Mouse (Mus musculus): ENCODE measurements around the gene Rrbp1. TPM values are rescaled to one million over a fixed set of nuclear protein-coding genes. Genes with fewer than 3 reads are reported as not detected.

The Rrbp1 gene
- polyA plus RNA-seq, 1 experiment from 2014 or later = 64.8 TPM

- 92% methylated on average over 8 of the region's 8 CpGs for WGBS (ENCODE audit: insufficient replicate concordance)
- no peaks in the 10 kb centered on the region for H3K9me3 ChIP-seq (replicated peaks; ENCODE audit: control insufficient read depth, low read length)
- no peak overlapping the region for H3K9ac ChIP-seq (ENCODE audit: low read depth, low read length)
- no peak overlapping the region for H3K27ac ChIP-seq (ENCODE audit: low read depth, low read length)
- H3K36me3 ChIP-seq (ENCODE audit: control insufficient read depth, insufficient read depth, low read length) = peaks cover 11% of the 10 kb centered on the region
- no peaks in the 10 kb centered on the region for H3K27me3 ChIP-seq (ENCODE audit: control insufficient read depth, insufficient read depth, low read length)
- H3K4me3 ChIP-seq (ENCODE audit: low read depth, low read length) = no peak overlapping the region
- no peak overlapping the region for H3K4me2 ChIP-seq
- no peak; the same call in 1 of the 2 replicates for ATAC-seq (replicated peaks; ENCODE audit: insufficient number of reproducible peaks, low FRiP score, low TSS enrichment)
- H3K4me1 ChIP-seq (ENCODE audit: control insufficient read depth, insufficient read depth, low read length) = peaks cover 10% of the 10 kb centered on the region
Measured at GRCm38 (mm10) chr2:143978444-143979147, 32.5 kb downstream of the Rrbp1 start.

DNA sequence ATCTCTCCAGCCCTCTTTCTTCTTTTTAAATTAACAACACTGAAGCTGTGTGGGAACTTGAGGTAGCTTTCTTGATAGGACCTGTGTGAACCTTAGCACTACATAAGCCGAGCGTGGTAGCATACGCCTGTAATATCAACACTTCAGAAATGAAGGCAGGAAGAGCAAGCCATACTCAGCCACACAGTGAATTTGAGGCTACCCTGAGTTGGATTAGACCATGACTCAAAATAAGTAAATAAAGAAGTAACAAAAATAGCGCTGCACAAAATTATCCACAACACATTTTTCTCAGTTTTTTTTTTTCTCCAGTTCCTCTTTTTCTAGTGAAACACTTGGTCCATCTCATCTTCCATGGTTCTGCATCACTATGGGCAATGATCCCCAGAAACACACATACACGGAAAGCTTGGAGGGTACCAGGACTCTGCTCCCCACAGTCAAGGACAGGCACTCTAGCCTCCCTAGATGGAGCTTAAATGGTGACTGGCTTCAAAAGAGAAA lies 35.9 kb downstream of the Rrbp1 start:
- Histone ChIP-seq H3K4me2 (no peak overlapping the region), H3K27me3 (ENCODE audit: control insufficient read depth, insufficient read depth, low read length) (no peaks in the 10 kb centered on the region), H3K27ac (ENCODE audit: low read depth, low read length) (no peak overlapping the region), H3K4me3 (ENCODE audit: low read depth, low read length) (no peak overlapping the region), H3K9me3 (replicated peaks; ENCODE audit: control insufficient read depth, low read length) (no peaks in the 10 kb centered on the region), H3K9ac (ENCODE audit: low read depth, low read length) (no peak overlapping the region), H3K36me3 (ENCODE audit: control insufficient read depth, insufficient read depth, low read length) (peaks cover 16% of the 10 kb centered on the region), H3K4me1 (ENCODE audit: control insufficient read depth, insufficient read depth, low read length) (no peaks in the 10 kb centered on the region)
- WGBS (ENCODE audit: insufficient replicate concordance) = 94% methylated on average over 5 of the region's 5 CpGs
- ATAC-seq (replicated peaks; ENCODE audit: insufficient number of reproducible peaks, low FRiP score, low TSS enrichment) = no peak

DNA sequence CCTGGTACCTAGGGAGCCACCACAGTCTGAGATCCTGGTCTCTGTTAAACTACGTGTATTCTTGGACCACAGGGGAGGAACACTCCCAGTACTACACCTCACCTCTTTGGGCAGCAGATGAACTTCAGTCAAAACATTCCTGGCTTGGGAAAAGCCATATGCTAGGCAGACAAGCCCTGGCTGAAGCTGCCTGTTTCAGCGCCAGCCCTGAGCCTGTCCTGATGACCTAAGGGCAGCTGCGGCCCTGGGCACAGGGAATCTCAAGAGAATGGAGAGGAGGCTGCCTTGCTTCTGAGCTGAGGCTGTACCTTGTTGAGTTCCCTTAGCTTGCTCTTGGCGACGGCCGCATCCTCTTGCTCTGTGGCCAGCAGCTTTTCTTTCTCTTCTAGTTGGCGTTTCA lies 37.9 kb downstream of the Rrbp1 start:
- no peak overlapping the region for H3K4me3 ChIP-seq (ENCODE audit: low read depth, low read length)
- no peaks in the 10 kb centered on the region for H3K4me1 ChIP-seq (ENCODE audit: control insufficient read depth, insufficient read depth, low read length)
- H3K9ac ChIP-seq (ENCODE audit: low read depth, low read length) = no peak overlapping the region
- H3K27me3 ChIP-seq (ENCODE audit: control insufficient read depth, insufficient read depth, low read length) = no peaks in the 10 kb centered on the region
- no peak for ATAC-seq (replicated peaks; ENCODE audit: insufficient number of reproducible peaks, low FRiP score, low TSS enrichment)
- H3K9me3 ChIP-seq (replicated peaks; ENCODE audit: control insufficient read depth, low read length) = no peaks in the 10 kb centered on the region
- H3K27ac ChIP-seq (ENCODE audit: low read depth, low read length) = no peak overlapping the region
- no peak overlapping the region for H3K4me2 ChIP-seq
- WGBS (ENCODE audit: insufficient replicate concordance) = 86% methylated on average over 7 of the region's 7 CpGs
- peaks cover 28% of the 10 kb centered on the region for H3K36me3 ChIP-seq (ENCODE audit: control insufficient read depth, insufficient read depth, low read length)

DNA sequence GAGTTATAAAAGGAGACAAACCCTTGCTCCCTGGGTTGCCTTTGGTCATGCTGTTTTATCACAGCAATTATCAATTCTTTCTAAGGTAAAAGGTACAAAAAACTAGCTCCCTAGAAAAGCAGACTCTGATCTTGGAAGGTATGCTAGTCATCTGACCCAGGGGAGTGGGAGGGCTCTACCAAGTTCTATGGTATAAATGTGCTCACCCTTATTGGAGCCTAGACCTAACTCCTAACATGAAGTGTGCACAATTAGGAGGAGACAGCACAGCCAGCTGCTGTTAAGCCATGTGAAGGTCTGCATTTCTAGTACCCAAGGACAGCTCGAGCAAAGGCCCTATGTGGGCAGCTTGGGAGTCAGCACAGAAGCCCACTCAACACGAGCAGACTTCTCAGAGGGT lies 39.2 kb downstream of the Rrbp1 start:
- H3K9ac ChIP-seq (ENCODE audit: low read depth, low read length) = no peak overlapping the region
- peaks cover 34% of the 10 kb centered on the region for H3K36me3 ChIP-seq (ENCODE audit: control insufficient read depth, insufficient read depth, low read length)
- 80% methylated on average over 2 of the region's 2 CpGs for WGBS (ENCODE audit: insufficient replicate concordance)

GRCm38 (mm10) chr2:143970841-143971240 lies 40.2 kb downstream of the Rrbp1 start:
- no peak for ATAC-seq (replicated peaks; ENCODE audit: insufficient number of reproducible peaks, low FRiP score, low TSS enrichment)
- no peaks in the 10 kb centered on the region for H3K9me3 ChIP-seq (replicated peaks; ENCODE audit: control insufficient read depth, low read length)
- 85% methylated on average over 2 of the region's 2 CpGs for WGBS (ENCODE audit: insufficient replicate concordance)

More for the DNA sequence above, 39.2 kb downstream of the Rrbp1 start:
- Histone ChIP-seq H3K4me3 (ENCODE audit: low read depth, low read length) (no peak overlapping the region), H3K4me1 (ENCODE audit: control insufficient read depth, insufficient read depth, low read length) (no peaks in the 10 kb centered on the region), H3K9me3 (replicated peaks; ENCODE audit: control insufficient read depth, low read length) (no peaks in the 10 kb centered on the region), H3K27ac (ENCODE audit: low read depth, low read length) (no peak overlapping the region), H3K4me2 (no peak overlapping the region), H3K27me3 (ENCODE audit: control insufficient read depth, insufficient read depth, low read length) (no peaks in the 10 kb centered on the region)
- no peak for ATAC-seq (replicated peaks; ENCODE audit: insufficient number of reproducible peaks, low FRiP score, low TSS enrichment)

DNA sequence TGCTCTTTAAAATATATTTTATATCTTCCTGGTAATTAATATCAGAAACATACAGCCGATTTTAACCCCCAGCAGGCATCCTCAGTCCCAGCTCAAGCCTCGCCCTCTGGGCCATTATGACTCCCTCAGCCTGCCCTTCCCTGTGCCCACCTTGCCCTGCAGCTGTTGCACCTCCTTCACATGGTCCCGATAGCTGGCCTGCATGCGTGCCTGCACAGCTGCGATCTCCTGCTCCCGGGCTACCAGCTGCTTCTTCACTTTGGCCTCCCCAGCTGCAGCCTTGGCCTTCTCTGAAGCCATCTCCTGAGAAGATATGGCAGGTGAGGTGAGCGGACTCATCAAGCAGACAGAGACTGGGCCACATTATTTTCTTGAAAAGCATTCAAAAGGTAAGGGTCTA lies 41.8 kb downstream of the Rrbp1 start:
- no peak for ATAC-seq (replicated peaks; ENCODE audit: insufficient number of reproducible peaks, low FRiP score, low TSS enrichment)
- H3K9me3 ChIP-seq (replicated peaks; ENCODE audit: control insufficient read depth, low read length) = no peaks in the 10 kb centered on the region
- 85% methylated on average over 7 of the region's 7 CpGs for WGBS (ENCODE audit: insufficient replicate concordance)
- no peak overlapping the region for H3K27ac ChIP-seq (ENCODE audit: low read depth, low read length)
- H3K4me3 ChIP-seq (ENCODE audit: low read depth, low read length) = no peak overlapping the region
- no peak overlapping the region for H3K4me2 ChIP-seq
- H3K9ac ChIP-seq (ENCODE audit: low read depth, low read length) = no peak overlapping the region
- no peaks in the 10 kb centered on the region for H3K27me3 ChIP-seq (ENCODE audit: control insufficient read depth, insufficient read depth, low read length)
- peaks cover 44% of the 10 kb centered on the region for H3K36me3 ChIP-seq (ENCODE audit: control insufficient read depth, insufficient read depth, low read length)
- H3K4me1 ChIP-seq (ENCODE audit: control insufficient read depth, insufficient read depth, low read length) = no peaks in the 10 kb centered on the region

More at GRCm38 (mm10) chr2:143970841-143971240, 40.2 kb downstream of the Rrbp1 start:
- Histone ChIP-seq H3K4me2 (no peak overlapping the region), H3K27me3 (ENCODE audit: control insufficient read depth, insufficient read depth, low read length) (no peaks in the 10 kb centered on the region), H3K36me3 (ENCODE audit: control insufficient read depth, insufficient read depth, low read length) (peaks cover 36% of the 10 kb centered on the region), H3K27ac (ENCODE audit: low read depth, low read length) (no peak overlapping the region), H3K4me3 (ENCODE audit: low read depth, low read length) (no peak overlapping the region), H3K4me1 (ENCODE audit: control insufficient read depth, insufficient read depth, low read length) (no peaks in the 10 kb centered on the region), H3K9ac (ENCODE audit: low read depth, low read length) (no peak overlapping the region)

GRCm38 (mm10) chr2:143963318-143963717 lies 47.7 kb downstream of the Rrbp1 start:
- 100% methylated on average over 1 of the region's 1 CpGs for WGBS (ENCODE audit: insufficient replicate concordance)

GRCm38 (mm10) chr2:143962192-143962591 lies 48.9 kb downstream of the Rrbp1 start:
- Histone ChIP-seq H3K27me3 (ENCODE audit: control insufficient read depth, insufficient read depth, low read length) (no peaks in the 10 kb centered on the region), H3K4me1 (ENCODE audit: control insufficient read depth, insufficient read depth, low read length) (no peaks in the 10 kb centered on the region), H3K9me3 (replicated peaks; ENCODE audit: control insufficient read depth, low read length) (no peaks in the 10 kb centered on the region), H3K9ac (ENCODE audit: low read depth, low read length) (no peak overlapping the region), H3K4me2 (no peak overlapping the region), H3K36me3 (ENCODE audit: control insufficient read depth, insufficient read depth, low read length) (peaks cover 55% of the 10 kb centered on the region), H3K27ac (ENCODE audit: low read depth, low read length) (no peak overlapping the region), H3K4me3 (ENCODE audit: low read depth, low read length) (no peak overlapping the region)
- ATAC-seq (replicated peaks; ENCODE audit: insufficient number of reproducible peaks, low FRiP score, low TSS enrichment) = no peak
- WGBS (ENCODE audit: insufficient replicate concordance) = 91% methylated on average over 5 of the region's 5 CpGs

More at GRCm38 (mm10) chr2:143963318-143963717, 47.7 kb downstream of the Rrbp1 start:
- H3K4me1 ChIP-seq (ENCODE audit: control insufficient read depth, insufficient read depth, low read length) = no peaks in the 10 kb centered on the region
- no peaks in the 10 kb centered on the region for H3K27me3 ChIP-seq (ENCODE audit: control insufficient read depth, insufficient read depth, low read length)
- no peak overlapping the region for H3K4me2 ChIP-seq
- ATAC-seq (replicated peaks; ENCODE audit: insufficient number of reproducible peaks, low FRiP score, low TSS enrichment) = no peak
- H3K4me3 ChIP-seq (ENCODE audit: low read depth, low read length) = no peak overlapping the region
- H3K36me3 ChIP-seq (ENCODE audit: control insufficient read depth, insufficient read depth, low read length) = peaks cover 52% of the 10 kb centered on the region
- no peak overlapping the region for H3K27ac ChIP-seq (ENCODE audit: low read depth, low read length)
- no peaks in the 10 kb centered on the region for H3K9me3 ChIP-seq (replicated peaks; ENCODE audit: control insufficient read depth, low read length)
- H3K9ac ChIP-seq (ENCODE audit: low read depth, low read length) = no peak overlapping the region

GRCm38 (mm10) chr2:143955746-143956145 lies 55.3 kb downstream of the Rrbp1 start:
- Histone ChIP-seq H3K4me1 (ENCODE audit: control insufficient read depth, insufficient read depth, low read length) (no peaks in the 10 kb centered on the region), H3K27ac (ENCODE audit: low read depth, low read length) (no peak overlapping the region), H3K27me3 (ENCODE audit: control insufficient read depth, insufficient read depth, low read length) (no peaks in the 10 kb centered on the region), H3K9me3 (replicated peaks; ENCODE audit: control insufficient read depth, low read length) (no peaks in the 10 kb centered on the region), H3K36me3 (ENCODE audit: control insufficient read depth, insufficient read depth, low read length) (peaks cover 50% of the 10 kb centered on the region), H3K9ac (ENCODE audit: low read depth, low read length) (no peak overlapping the region), H3K4me3 (ENCODE audit: low read depth, low read length) (no peak overlapping the region), H3K4me2 (no peak overlapping the region)
- WGBS (ENCODE audit: insufficient replicate concordance) = 87% methylated on average over 4 of the region's 4 CpGs
- ATAC-seq (replicated peaks; ENCODE audit: insufficient number of reproducible peaks, low FRiP score, low TSS enrichment) = no peak
